Mouse (Mus musculus) ES-E14 (cell line): ENCODE measurements around the gene Npas2.

Experiments used
- CHD2 ChIP-seq: IDR thresholded peaks from 2 replicates; pipeline ENCODE4 v1.6.1; 2014; ENCODE audit warnings: mild to moderate bottlenecking, low read depth, low read length, inconsistent platforms
- HCFC1 ChIP-seq: IDR thresholded peaks from 2 replicates; pipeline ENCODE4 v1.6.1; 2012; ENCODE audit warnings: low read length, inconsistent platforms, borderline replicate concordance; ENCODE audit not compliant: insufficient read depth
- ZC3H11A ChIP-seq: IDR thresholded peaks from 2 replicates; pipeline ENCODE4 v1.6.1; 2012; ENCODE audit warnings: low read depth, mild to moderate bottlenecking, inconsistent platforms, low read length, borderline replicate concordance
- ZNF384 ChIP-seq: IDR thresholded peaks from 2 replicates; pipeline ENCODE4 v1.6.1; 2012; ENCODE audit warnings: low read depth, low read length, inconsistent platforms

DNA sequence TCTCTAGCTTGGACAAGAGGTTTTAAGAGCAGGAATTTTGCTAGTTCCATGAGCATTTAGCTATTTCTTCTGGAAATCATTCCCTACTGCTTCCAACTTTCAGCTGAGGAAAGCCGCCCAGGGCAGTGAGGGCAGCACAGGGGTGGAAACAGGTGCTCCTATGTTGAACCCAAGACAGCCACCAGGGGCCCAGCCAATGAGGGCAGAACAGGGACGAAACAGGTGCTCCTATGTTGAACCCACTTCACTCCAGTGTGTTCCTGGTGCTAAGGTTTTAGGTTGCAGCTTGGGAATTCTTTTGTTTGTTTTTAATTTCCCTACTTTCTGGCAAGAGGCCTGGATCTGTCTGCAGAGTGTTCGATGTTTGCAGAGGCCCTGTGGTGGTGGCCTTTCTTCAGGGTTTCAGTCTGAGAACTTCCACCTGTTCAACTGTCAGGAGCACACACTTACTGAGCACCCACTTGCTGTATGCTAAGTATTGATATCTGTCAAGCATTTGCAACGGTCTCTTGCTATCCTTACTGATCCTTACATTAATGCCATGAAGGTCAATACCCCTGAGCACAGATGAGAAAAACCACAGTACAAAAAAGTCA is 109.6 kb downstream of the Npas2 start:
- TF ChIP-seq ZC3H11A (no peak), CHD2 (no peak), ZNF384 (no peak), HCFC1 (no peak)
